Mouse (Mus musculus) small intestine, adult 2 months (tissue): Measurements from ENCODE around the gene Ntrk3.

Experiments
- CTCF ChIP-seq: fragments of 200-500 bp; IDR thresholded peaks from 2 replicates; pipeline ENCODE4 v1.5.1; 2012; ENCODE audit warnings: low read depth, mild to moderate bottlenecking, control low read depth, inconsistent platforms, low read length, moderate library complexity, mixed read lengths; ENCODE audit not compliant: insufficient replicate concordance, insufficient read length; ENCODE audit errors: extremely low read depth
- POLR2A ChIP-seq: fragments of 200-500 bp; IDR thresholded peaks from 2 replicates; pipeline ENCODE4 v1.6.1; 2012; ENCODE audit warnings: low read depth, mild to moderate bottlenecking, control low read depth, inconsistent platforms, low read length, moderate library complexity

GRCm38 (mm10) chr7:78183396-78183795 lies 554.4 kb downstream of the Ntrk3 start:
- TF ChIP-seq CTCF (no peak), POLR2A (no peak)
